Mouse (Mus musculus): Measurements from ENCODE around the gene Podn. TPM values are rescaled to one million over a fixed set of nuclear protein-coding genes. Genes with fewer than 3 reads are reported as not detected.

Podn gene
- polyA plus RNA-seq, 2 experiments: 0.25 to 0.66 TPM

- 42% methylated on average over 13 of the region's 14 CpGs for WGBS (ENCODE audit: insufficient replicate concordance)
- DNase-seq (ENCODE audit: low read depth in 3 of 3, low spot score in 3 of 3): no peak
Measured at GRCm38 (mm10) chr4:108018961-108019921, 77.0 kb downstream of the Podn start.

GRCm38 (mm10) chr4:108018241-108018923 is 77.9 kb downstream of the Podn start:
- 46% methylated on average over 10 of the region's 10 CpGs for WGBS (ENCODE audit: insufficient replicate concordance)
- H3K4me3 ChIP-seq (ENCODE audit: insufficient read depth in 1 of 2, low read depth in 2 of 2, low read length in 2 of 2): no peak overlapping the region
- no peak overlapping the region for H3K27ac ChIP-seq
- H3K4me1 ChIP-seq (replicated peaks; ENCODE audit: control insufficient read depth in 2 of 2, insufficient read depth in 2 of 2, low read length in 1 of 2): no peaks in the 10 kb centered on the region
- no peak for DNase-seq (ENCODE audit: low read depth in 3 of 3, low spot score in 3 of 3)
- no peaks in the 10 kb centered on the region for H3K36me3 ChIP-seq (replicated peaks; ENCODE audit: control insufficient read depth, insufficient read depth, low read depth)
- TF ChIP-seq EP300 (IDR thresholded peaks at IDR 0.05; ENCODE audit: low read depth) (no peak), CTCF (IDR thresholded peaks at IDR 0.05; ENCODE audit: low read depth) (no peak)
- no peaks in the 10 kb centered on the region for H3K27me3 ChIP-seq (ENCODE audit: control insufficient read depth, insufficient read depth, low read length)
- H3K9ac ChIP-seq (replicated peaks): no peak overlapping the region
- no peaks in the 10 kb centered on the region for H3K9me3 ChIP-seq (ENCODE audit: control insufficient read depth, low read length)
- no peak for ATAC-seq (ENCODE audit: insufficient read depth)
- H3K4me2 ChIP-seq (ENCODE audit: low read depth): no peak overlapping the region

More at GRCm38 (mm10) chr4:108018961-108019921, 77.0 kb downstream of the Podn start:
- H3K27ac ChIP-seq: no peak overlapping the region
- no peak overlapping the region for H3K4me2 ChIP-seq (ENCODE audit: low read depth)
- H3K9ac ChIP-seq (replicated peaks): no peak overlapping the region
- no peaks in the 10 kb centered on the region for H3K36me3 ChIP-seq (replicated peaks; ENCODE audit: control insufficient read depth, insufficient read depth, low read depth)
- H3K4me1 ChIP-seq (replicated peaks; ENCODE audit: control insufficient read depth in 2 of 2, insufficient read depth in 2 of 2, low read length in 1 of 2): no peaks in the 10 kb centered on the region
- no peak overlapping the region for H3K4me3 ChIP-seq (ENCODE audit: insufficient read depth in 1 of 2, low read depth in 2 of 2, low read length in 2 of 2)
- H3K27me3 ChIP-seq (ENCODE audit: control insufficient read depth, insufficient read depth, low read length): no peaks in the 10 kb centered on the region
- H3K9me3 ChIP-seq (ENCODE audit: control insufficient read depth, low read length): no peaks in the 10 kb centered on the region
- ATAC-seq (ENCODE audit: insufficient read depth): no peak
- no peak for TF ChIP-seq EP300 (IDR thresholded peaks at IDR 0.05; ENCODE audit: low read depth)
- TF ChIP-seq CTCF (IDR thresholded peaks at IDR 0.05; ENCODE audit: low read depth): no peak

- Histone ChIP-seq H3K9me3 (ENCODE audit: control insufficient read depth, low read length) (no peaks in the 10 kb centered on the region), H3K4me1 (replicated peaks; ENCODE audit: control insufficient read depth in 2 of 2, insufficient read depth in 2 of 2, low read length in 1 of 2) (no peaks in the 10 kb centered on the region), H3K27me3 (ENCODE audit: control insufficient read depth, insufficient read depth, low read length) (no peaks in the 10 kb centered on the region), H3K27ac (no peak overlapping the region), H3K36me3 (replicated peaks; ENCODE audit: control insufficient read depth, insufficient read depth, low read depth) (no peaks in the 10 kb centered on the region), H3K4me2 (ENCODE audit: low read depth) (no peak overlapping the region), H3K9ac (replicated peaks) (no peak overlapping the region), H3K4me3 (ENCODE audit: insufficient read depth in 1 of 2, low read depth in 2 of 2, low read length in 2 of 2) (no peak overlapping the region)
- TF ChIP-seq EP300 (IDR thresholded peaks at IDR 0.05; ENCODE audit: low read depth) (no peak), CTCF (IDR thresholded peaks at IDR 0.05; ENCODE audit: low read depth) (no peak)
- ATAC-seq (ENCODE audit: insufficient read depth) (no peak), DNase-seq (ENCODE audit: low read depth in 3 of 3, low spot score in 3 of 3) (no peak)
- WGBS (ENCODE audit: insufficient replicate concordance): 61% methylated on average over 7 of the region's 7 CpGs
Measured at GRCm38 (mm10) chr4:108017839-108018238, 78.4 kb downstream of the Podn start.

GRCm38 (mm10) chr4:108016321-108016720 is 79.9 kb downstream of the Podn start:
- no peaks in the 10 kb centered on the region for H3K4me1 ChIP-seq (replicated peaks; ENCODE audit: control insufficient read depth in 2 of 2, insufficient read depth in 2 of 2, low read length in 1 of 2)
- ATAC-seq (ENCODE audit: insufficient read depth) (no peak), DNase-seq (ENCODE audit: low read depth in 3 of 3, low spot score in 3 of 3) (no peak)
- WGBS (ENCODE audit: insufficient replicate concordance): 66% methylated on average over 3 of the region's 3 CpGs
- H3K27me3 ChIP-seq (ENCODE audit: control insufficient read depth, insufficient read depth, low read length): no peaks in the 10 kb centered on the region
- no peak overlapping the region for H3K4me2 ChIP-seq (ENCODE audit: low read depth)
- H3K36me3 ChIP-seq (replicated peaks; ENCODE audit: control insufficient read depth, insufficient read depth, low read depth): no peaks in the 10 kb centered on the region
- H3K27ac ChIP-seq: no peak overlapping the region
- no peaks in the 10 kb centered on the region for H3K9me3 ChIP-seq (ENCODE audit: control insufficient read depth, low read length)
- no peak overlapping the region for H3K4me3 ChIP-seq (ENCODE audit: insufficient read depth in 1 of 2, low read depth in 2 of 2, low read length in 2 of 2)
- TF ChIP-seq EP300 (IDR thresholded peaks at IDR 0.05; ENCODE audit: low read depth): no peak
- TF ChIP-seq CTCF (IDR thresholded peaks at IDR 0.05; ENCODE audit: low read depth): no peak
- H3K9ac ChIP-seq (replicated peaks): no peak overlapping the region

Data from liver, embryonic 14.5 days (tissue).